In the genomic region with DNA sequence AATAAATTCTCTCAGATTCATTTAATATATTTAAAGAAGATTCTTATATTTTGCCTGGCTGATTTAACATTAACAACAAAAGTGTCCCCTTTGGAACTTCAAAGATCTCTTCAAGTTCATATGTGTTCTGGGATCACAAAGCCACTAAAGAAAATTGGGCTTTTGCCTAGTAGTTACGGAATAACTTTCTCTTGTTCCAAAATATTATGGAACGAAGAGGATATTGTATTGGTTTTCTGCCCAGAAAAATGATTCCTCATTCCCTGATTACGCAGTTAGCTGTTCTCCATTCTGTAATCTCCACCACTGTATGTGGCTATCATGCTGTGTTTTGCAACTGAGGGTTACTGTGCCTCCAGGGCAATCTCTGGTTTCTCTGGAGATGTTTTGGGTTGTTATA, we compare ENCODE assay signal across 25 mouse cellular contexts.
"Had no signal": no experiment of that assay in that cellular context is flagged by ENCODE, and none has a peak within 500 bp of the region (broad histone marks: within the 10 kb centered on the region; RNA-seq: fewer than 3 reads in every experiment).

No protein-coding gene starts in this region.

- DNase-seq: gastrocnemius, postnatal 10 days; gastrocnemius, postnatal 25 days; heart, adult 18-20 months; heart, postnatal 10 days; heart, postnatal 4 days; kidney, adult 18-20 months; kidney, adult 8-10 months; kidney, postnatal 10 days; kidney, postnatal 25 days; kidney, postnatal 4 days; liver; liver, embryonic 13.5 days had no signal

- H3K4me1 ChIP-seq: hindbrain, embryonic 10.5 days; intestine, embryonic 15.5 days had no signal

- H3K9me3 ChIP-seq: heart, embryonic 10.5 days; heart, embryonic 12.5 days; hindbrain, embryonic 10.5 days; hindbrain, embryonic 12.5 days; intestine, embryonic 15.5 days; limb, embryonic 13.5 days; liver, embryonic 13.5 days had no signal

- H3K4me2 ChIP-seq: heart, embryonic 12.5 days; hindbrain, embryonic 12.5 days; hindbrain, embryonic 14.5 days; intestine, embryonic 15.5 days; limb, embryonic 13.5 days; liver, embryonic 11.5 days; liver, embryonic 13.5 days had no signal

- H3K27ac ChIP-seq: heart, embryonic 10.5 days; hindbrain, embryonic 10.5 days; hindbrain, embryonic 12.5 days; hindbrain, embryonic 14.5 days; intestine, embryonic 15.5 days; layer of hippocampus, adult 2 months; left cerebral cortex, adult 2 months; limb, embryonic 13.5 days; liver, embryonic 13.5 days had no signal

- H3K9ac ChIP-seq: heart, embryonic 12.5 days; hindbrain, embryonic 12.5 days; hindbrain, embryonic 14.5 days; intestine, embryonic 15.5 days; limb, embryonic 13.5 days; liver, embryonic 13.5 days had no signal

- ATAC-seq: hindbrain, embryonic 16.5 days; inflammation-experienced regulatory T-cells, adult 6 months; intestine, embryonic 15.5 days; intestine, postnatal 0 days had no signal

- H3K36me3 ChIP-seq: heart, embryonic 10.5 days; heart, embryonic 12.5 days; hindbrain, embryonic 10.5 days; hindbrain, embryonic 12.5 days; intestine, embryonic 15.5 days; limb, embryonic 13.5 days; liver, embryonic 13.5 days had no signal

- H3K4me3 ChIP-seq: heart, embryonic 10.5 days; heart, embryonic 12.5 days; hindbrain, embryonic 10.5 days; hindbrain, embryonic 12.5 days; intestine, embryonic 15.5 days; layer of hippocampus, adult 2 months; left cerebral cortex, adult 2 months; limb, embryonic 13.5 days; liver, embryonic 13.5 days had no signal

- H3K27me3 ChIP-seq: heart, embryonic 12.5 days; hindbrain, embryonic 12.5 days; intestine, embryonic 15.5 days; limb, embryonic 13.5 days; liver, embryonic 13.5 days had no signal
